Mouse (Mus musculus): Measurements from ENCODE around the gene Gstm4. TPM values are rescaled to one million over a fixed set of nuclear protein-coding genes. Genes with fewer than 3 reads are reported as not detected.
"Not testable (repeated sequence)": the region's sequence is repeated elsewhere in the genome, so short reads cannot be mapped to it uniquely, and the experiment has no call there.

Gstm4 gene
- total and polyA plus RNA-seq, 3 experiments, result 14.8 to 19.7 (median 16.8) TPM

DNA sequence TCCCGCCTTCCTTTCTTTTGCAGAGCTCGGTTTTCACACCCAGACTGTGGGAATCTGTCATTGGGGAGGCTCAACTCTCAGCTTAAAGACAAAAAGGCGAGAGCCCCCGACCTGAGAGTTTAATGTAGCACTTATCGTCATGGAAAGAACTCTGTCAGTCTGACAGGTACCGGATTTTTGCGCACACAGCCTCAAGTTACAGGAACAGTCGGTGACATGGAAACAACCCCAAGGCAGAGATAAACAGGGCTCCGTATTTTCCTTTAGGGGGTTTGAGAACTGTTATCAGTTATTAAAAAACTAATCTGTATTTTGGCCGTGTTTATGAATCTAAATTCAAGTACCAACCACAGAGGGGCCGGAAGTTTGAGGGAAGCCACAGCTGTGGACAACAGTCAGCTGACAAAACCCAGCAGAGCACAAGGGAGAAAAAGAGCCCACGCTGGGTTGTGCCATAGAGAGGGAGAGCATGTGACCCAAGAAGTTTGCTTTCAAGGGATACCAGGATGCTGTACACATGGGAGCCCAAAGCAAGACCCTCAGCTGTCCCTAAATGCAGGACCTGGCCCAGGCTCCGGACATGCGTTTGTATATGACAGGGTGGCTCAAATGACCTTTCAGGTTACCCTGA, 26.4 kb downstream of the Gstm4 start:
- DNase-seq, result no peak

DNA sequence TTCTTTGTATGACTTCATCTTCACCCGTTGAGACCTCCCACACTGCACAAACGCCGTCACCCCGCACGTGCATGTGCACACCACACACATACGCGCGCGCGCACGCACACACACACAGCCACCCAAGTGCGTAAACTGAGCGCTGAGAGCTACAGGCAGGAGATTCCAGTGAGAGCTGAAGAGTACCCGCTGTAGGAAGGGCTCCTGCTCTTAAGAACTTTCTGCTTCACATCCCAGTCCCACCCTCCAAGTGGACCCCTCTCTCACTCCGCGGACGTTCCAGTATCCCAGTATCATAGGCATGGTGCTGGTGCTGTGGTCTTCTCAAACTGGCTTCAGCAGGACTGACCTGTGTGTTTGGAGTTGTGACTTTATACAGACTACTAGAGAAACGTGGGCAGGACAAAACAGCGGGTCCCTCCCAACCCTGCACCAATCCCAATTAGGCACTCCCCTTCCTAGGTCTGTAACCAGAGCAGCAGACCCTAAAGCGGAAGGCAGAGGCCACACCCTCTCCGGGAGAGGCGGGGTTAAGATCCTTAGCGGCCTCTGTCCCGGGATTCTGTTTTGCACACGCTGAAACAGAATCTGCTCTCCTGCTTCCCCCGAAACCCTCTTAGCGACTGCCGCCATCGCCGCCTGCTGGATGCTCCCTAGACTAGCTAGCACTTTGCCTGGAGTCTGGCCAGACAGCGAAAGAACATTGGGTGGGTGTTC, 27.1 kb downstream of the Gstm4 start, which contains the start of gene Gstm1:
Gene Gstm1 (minus strand): TSS at position 501 of the 717 bp plus-strand sequence.
- DNase-seq, result peak; percentile 97

DNA sequence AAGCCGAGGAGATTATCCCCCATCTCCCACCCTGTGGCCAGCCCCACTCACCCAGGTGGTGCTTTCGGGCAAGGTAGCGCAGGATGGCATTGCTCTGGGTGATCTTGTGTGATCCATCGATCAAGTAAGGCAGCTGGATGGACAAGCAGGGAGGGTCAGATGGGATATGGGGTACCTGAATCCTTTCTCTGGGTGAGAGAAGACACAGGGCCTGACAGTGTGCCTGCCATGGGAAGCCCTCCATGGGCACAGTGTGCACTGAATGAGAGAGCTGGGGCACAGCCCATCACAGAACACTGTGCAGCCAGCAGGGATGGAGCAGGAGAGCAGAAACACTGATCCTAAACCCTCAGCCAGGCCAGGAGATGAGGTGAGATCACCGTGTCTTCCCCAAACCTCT, 28.2 kb downstream of the Gstm4 start:
- not testable (repeated sequence) for DNase-seq

DNA sequence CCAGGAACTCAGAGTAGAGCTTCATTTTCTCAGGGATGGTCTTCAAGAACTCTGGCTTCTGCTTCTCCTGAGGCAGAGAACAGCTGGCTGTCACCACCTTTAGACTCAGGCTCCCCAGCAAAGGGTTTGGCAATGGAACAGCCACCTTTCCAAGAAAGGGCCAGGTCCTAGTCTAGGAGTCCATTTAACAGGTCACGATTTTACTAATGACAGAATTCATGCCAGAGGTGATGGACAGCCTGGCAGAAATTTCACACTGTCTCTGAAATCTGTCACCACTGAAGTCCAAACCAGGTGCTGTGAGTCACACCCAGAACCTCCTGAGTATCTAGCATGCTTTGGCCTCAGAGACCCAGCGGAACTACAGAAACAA, 29.7 kb downstream of the Gstm4 start:
- DNase-seq, result no peak

DNA sequence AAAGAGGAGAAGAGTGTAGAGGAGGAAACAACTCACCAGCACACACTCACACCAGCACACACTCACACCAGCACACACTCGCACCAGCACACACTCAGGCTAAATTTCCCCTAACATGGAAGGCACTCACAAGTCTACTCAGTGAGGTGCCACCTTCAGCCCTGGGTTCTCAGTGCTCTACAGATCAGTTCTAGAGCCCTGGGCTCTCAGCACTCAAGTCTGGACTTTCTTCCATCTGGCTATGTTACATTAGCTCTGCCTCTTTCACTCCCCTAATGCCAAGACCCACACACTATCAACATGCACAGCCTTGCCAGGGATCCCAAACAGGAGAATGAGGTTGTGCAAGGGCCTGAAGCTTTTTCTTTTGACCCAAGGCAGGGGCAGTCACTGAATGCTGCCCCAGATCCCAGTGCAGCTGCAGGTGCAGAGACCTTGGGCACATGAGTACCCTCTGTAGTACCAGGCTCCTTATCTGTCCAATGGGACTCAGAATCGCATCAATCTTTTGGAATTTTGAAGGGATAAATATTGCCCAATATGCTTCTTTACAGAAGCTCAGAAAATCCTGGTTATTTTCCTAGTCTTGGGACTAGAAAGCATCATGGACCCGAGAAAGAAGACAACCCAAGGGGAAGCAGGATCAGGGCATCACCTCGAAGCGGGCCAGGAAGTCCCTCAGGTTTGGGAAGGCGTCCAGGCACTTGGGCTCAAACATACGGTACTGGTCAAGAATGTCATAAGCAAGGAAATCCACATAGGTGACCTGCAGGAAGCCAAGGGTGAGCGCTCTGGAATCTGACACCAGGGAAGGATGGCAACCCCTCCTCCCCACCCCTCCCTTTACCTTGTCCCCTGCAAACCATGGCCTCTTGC, 30.4 kb downstream of the Gstm4 start:
- peak; percentile 36 for DNase-seq

DNA sequence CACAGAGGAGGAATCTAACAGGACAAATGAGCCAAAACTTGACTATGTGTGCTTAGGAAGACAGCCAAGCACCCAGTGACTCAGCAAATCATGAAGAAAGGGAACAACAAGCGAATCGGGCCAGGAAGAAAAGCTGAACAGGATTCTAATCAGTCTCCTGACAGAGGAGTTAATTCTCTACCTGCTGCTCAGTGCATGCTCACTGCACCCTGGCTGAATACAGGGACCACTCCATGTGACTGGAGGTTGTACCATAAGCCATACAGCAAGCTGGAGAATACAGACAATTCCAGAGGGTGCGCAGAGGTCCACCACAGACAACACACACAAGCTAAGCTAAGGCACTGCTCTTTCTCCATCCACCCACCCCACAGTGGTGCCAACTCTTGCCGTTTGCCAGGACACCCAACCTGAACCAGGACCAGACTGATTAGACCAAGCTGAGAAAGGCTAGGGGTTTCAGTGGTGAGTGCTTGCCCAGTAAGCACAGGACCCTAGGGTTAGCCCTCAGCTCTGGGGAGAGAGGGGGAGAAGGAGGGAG, 31.3 kb downstream of the Gstm4 start:
- DNase-seq, result peak; percentile 86

DNA sequence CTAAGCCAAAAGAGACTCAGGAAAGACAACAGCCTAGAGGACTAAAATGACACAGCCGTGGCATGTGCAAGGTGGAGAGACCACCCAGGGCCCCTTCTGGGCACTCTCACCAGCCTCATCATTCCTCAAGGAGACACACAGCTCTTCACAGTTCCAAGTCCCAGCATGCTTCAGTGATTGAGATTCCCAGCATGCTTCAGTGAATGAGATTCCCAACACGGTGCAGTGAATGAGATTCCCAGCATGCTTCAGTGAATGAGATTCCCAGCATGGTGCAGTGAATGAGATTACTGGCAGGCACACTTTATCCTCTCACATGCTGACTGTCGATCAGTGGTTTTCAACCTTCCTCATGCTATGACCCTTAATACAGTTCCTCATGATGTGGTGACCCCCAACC, 33.1 kb downstream of the Gstm4 start:
- no peak for DNase-seq

DNA sequence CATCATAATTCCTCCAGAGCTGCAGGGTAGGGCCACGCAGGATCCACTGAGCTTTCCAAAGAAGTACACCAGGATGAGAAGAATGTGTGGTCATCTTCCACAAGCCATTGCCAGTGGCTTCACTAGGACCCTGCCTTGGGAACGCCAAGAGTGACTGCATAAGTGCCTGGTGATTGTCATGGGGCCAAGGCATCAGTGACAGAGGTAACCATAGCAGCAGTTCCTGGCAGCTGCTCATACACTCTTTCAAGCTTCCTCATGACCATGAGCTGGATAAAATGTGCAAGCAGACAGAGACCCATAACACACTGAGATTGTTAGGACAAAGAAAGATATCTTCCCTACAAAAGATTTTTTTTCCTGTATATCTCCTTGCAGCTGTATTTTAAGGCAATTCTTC, 34.4 kb downstream of the Gstm4 start:
- DNase-seq, result peak; percentile 66

DNA sequence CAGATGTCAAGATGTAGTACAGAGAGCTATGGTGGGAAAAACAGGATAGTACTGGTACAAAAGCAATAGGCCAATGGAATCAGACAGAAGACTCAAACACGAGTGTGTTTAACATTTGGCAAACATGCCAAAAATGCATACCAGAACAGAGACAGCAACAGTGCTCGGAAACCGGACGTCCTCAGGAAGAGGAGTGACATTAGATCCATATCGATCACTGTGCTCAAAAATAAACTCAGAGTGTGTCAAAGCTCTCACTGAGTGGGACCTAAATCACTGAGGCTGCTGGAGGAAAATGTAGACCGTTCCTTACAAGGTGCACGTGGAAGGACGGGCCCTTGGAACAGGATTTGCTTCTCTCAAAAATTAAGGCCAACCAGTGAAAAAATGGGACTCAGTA, 42.7 kb downstream of the Gstm4 start:
- no peak for DNase-seq

DNA sequence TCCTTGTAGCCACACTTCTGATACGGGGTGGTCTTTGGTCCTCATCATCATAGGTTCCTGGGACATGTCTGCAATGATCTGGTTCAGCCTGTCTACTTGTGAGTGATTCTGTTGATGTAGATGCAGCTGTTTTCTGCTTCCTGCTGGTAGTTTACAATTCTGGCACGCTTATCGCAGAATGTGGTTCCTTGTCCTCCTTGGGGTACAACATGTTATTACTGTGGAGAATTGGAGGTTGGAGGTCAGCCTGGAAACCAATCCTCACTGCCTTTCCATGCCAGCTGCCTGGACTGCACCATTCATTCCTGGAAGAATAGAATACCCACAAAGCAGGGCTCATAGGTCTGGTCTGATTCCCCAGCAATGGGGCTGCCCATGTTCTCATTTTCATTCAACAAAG, 45.2 kb downstream of the Gstm4 start:
- DNase-seq, result no peak

DNA sequence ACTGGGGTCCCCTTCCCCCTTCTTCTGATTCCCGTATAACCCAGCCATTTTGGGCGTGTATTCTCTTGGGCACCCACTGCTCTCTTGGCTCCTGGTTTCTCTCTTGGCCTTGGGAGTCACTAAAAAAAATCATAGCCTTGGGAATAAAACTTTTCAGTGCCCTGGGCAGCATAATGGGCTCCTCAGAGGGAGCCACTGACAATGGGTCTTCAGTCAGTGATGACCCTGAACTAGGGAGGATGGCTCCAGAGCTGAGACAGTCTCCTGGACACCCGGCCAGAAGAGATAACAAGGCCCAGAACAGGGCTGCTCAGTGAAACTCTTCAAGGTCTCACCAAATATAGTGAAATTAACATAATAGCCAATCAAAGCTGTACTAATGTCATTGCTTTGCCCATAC, 46.1 kb downstream of the Gstm4 start:
- peak; percentile 45 for DNase-seq

DNA sequence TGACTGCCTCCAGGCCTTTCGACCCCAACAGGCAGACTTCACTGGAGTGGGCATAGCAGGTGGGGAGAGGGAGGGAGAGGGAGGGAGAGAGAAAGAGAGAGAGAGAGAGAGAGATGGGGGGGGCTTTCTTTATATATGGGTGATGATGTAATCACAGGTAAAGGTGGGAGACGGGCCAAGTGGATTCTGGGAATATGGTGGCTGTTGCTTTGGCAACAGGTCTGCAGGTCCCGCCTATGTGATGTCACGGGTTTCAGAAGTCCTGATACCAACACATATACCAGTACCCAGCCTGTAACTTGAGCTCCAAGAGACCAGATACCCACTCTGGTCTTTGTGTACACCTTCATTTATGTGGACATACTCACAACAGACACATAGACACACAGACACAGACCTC, 48.1 kb downstream of the Gstm4 start:
- DNase-seq, result no peak

DNA sequence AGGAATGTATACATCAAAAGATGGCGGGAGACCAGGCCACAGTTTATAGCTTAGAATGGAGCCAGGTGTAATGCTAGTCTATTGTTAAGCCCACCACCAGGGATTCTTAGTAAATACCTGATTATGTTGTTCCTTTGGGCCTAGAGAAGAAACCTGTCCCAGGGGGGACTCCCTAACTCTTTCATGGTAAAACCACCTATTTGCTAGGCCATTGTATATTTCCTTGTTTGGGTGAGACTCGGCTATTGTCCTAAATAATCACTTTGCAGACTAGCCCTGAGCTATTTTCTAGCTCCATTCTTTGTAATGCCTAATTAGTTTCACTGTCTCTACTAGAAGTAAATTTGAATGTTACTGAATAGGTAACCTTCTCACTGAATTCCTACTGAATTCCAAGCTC, 48.7 kb downstream of the Gstm4 start:
- DNase-seq, result not testable (repeated sequence)

Other genes starting within 250 kb of the Gstm4 start
- not detected for gene Eps8l3, start 167.7 kb downstream of the Gstm4 start, total RNA-seq (2021)
- not detected in 2 replicates for gene Eps8l3, start 167.7 kb downstream of the Gstm4 start, polyA plus RNA-seq (2012; rRNA removed)
- 10 to 100 TPM; 34.7 to 55.3 TPM for gene Gstm5, start 149.1 kb downstream of the Gstm4 start, total RNA-seq (2021)
- gene Gstm5, start 149.1 kb downstream of the Gstm4 start, polyA plus RNA-seq (2012; rRNA removed), result 11.9 and 12.7 TPM in 2 replicates
- 100 to 1,000 TPM; 158 to 186 TPM for gene Gstm7, start 113.1 kb downstream of the Gstm4 start, total RNA-seq (2021)
- 44.4 and 51.2 TPM in 2 replicates for gene Gstm7, start 113.1 kb downstream of the Gstm4 start, polyA plus RNA-seq (2012; rRNA removed)
- 1 to 10 TPM; 6.1 to 6.5 TPM for gene Gstm6, start 101.1 kb downstream of the Gstm4 start, total RNA-seq (2021)
- gene Gstm6, start 101.1 kb downstream of the Gstm4 start, polyA plus RNA-seq (2012; rRNA removed), result 0.90 and 1.0 TPM in 2 replicates
- not detected for gene Gstm3, start 75.6 kb downstream of the Gstm4 start, total RNA-seq (2021)
- 0.58 and 0.62 TPM in 2 replicates for gene Gstm3, start 75.6 kb downstream of the Gstm4 start, polyA plus RNA-seq (2012; rRNA removed)
- gene Gstm2, start 58.4 kb downstream of the Gstm4 start, total RNA-seq (2021), result 100 to 1,000 TPM; 231 to 239 TPM
- gene Gstm2, start 58.4 kb downstream of the Gstm4 start, polyA plus RNA-seq (2012; rRNA removed), result 133 and 141 TPM in 2 replicates
- 100 to 1,000 TPM; 463 to 520 TPM for gene Gstm1, start 26.9 kb downstream of the Gstm4 start, total RNA-seq (2021)
- gene Gstm1, start 26.9 kb downstream of the Gstm4 start, polyA plus RNA-seq (2012; rRNA removed), result 1,201 and 1,446 TPM in 2 replicates
- 100 to 1,000 TPM; 121 to 151 TPM for gene Ampd2, start 41.8 kb upstream of the Gstm4 start, total RNA-seq (2021)
- gene Ampd2, start 41.8 kb upstream of the Gstm4 start, polyA plus RNA-seq (2012; rRNA removed), result 721 and 995 TPM in 2 replicates
- gene Gnat2, start 47.9 kb upstream of the Gstm4 start, total RNA-seq (2021), result 10 to 100 TPM; 12.3 to 13.1 TPM
- 7.9 and 10.1 TPM in 2 replicates for gene Gnat2, start 47.9 kb upstream of the Gstm4 start, polyA plus RNA-seq (2012; rRNA removed)
- 100 to 1,000 TPM; 117 to 136 TPM for gene Gnai3, start 101.3 kb upstream of the Gstm4 start, total RNA-seq (2021)
- 13.8 and 14.0 TPM in 2 replicates for gene Gnai3, start 101.3 kb upstream of the Gstm4 start, polyA plus RNA-seq (2012; rRNA removed)
- under 1 TPM; 0.20 to 0.48 TPM for gene Gpr61, start 110.0 kb upstream of the Gstm4 start, total RNA-seq (2021)
- 0.12 and 0.20 TPM in 2 replicates for gene Gpr61, start 110.0 kb upstream of the Gstm4 start, polyA plus RNA-seq (2012; rRNA removed)
- gene Amigo1, start 141.4 kb upstream of the Gstm4 start, total RNA-seq (2021), result 10 to 100 TPM; 21.4 to 27.8 TPM
- gene Amigo1, start 141.4 kb upstream of the Gstm4 start, polyA plus RNA-seq (2012; rRNA removed), result 57.6 and 62.3 TPM in 2 replicates
- 1 to 10 TPM; 6.4 to 7.9 TPM for gene Cyb561d1, start 156.3 kb upstream of the Gstm4 start, total RNA-seq (2021)
- gene Cyb561d1, start 156.3 kb upstream of the Gstm4 start, polyA plus RNA-seq (2012; rRNA removed), result 6.9 and 8.1 TPM in 2 replicates
- 1 to 10 TPM; 9.1 to 9.4 TPM for gene Atxn7l2, start 166.0 kb upstream of the Gstm4 start, total RNA-seq (2021)
- gene Atxn7l2, start 166.0 kb upstream of the Gstm4 start, polyA plus RNA-seq (2012; rRNA removed), result 11.8 and 13.5 TPM in 2 replicates
- under 1 TPM; 0.20 to 0.97 TPM for gene Sypl2, start 181.8 kb upstream of the Gstm4 start, total RNA-seq (2021)
- 0.11 and 0.31 TPM in 2 replicates for gene Sypl2, start 181.8 kb upstream of the Gstm4 start, polyA plus RNA-seq (2012; rRNA removed)
- gene Psma5, start 212.0 kb upstream of the Gstm4 start, total RNA-seq (2021), result 10 to 100 TPM; 74.4 to 87.2 TPM
- gene Psma5, start 212.0 kb upstream of the Gstm4 start, polyA plus RNA-seq (2012; rRNA removed), result 13.3 and 13.4 TPM in 2 replicates
- 10 to 100 TPM; 37.9 to 57.3 TPM for gene Sort1, start 239.2 kb upstream of the Gstm4 start, total RNA-seq (2021)
- gene Sort1, start 239.2 kb upstream of the Gstm4 start, polyA plus RNA-seq (2012; rRNA removed), result 19.7 and 27.8 TPM in 2 replicates

All from adrenal gland, adult 2 months (tissue).